Mouse (Mus musculus) adrenal gland, postnatal 10 days (tissue): ENCODE measurements around the gene Clec4f. TPM values are rescaled to one million over a fixed set of nuclear protein-coding genes. Genes with fewer than 3 reads are reported as not detected.
A peak's percentile ranks its signal among the peaks of the same experiment; 100 is the strongest.

Source experiments
- DNase-seq: peaks from one replicate; pipeline ENCODE4 v3.0.0; 2021; ENCODE audit warnings: mixed read lengths
- total RNA-seq, 2 experiments: library from RNA; stranded (reverse); gene quantifications; 2 replicates each; pipeline ENCODE4 v1.2.3; 2021

Clec4f gene
- total RNA-seq, 2 experiments from 2014 or later = 6.5 to 17.5 TPM

GRCm38 (mm10) chr6:83634106-83634505 is 21.9 kb downstream of the Clec4f start:
- DNase-seq = peak; percentile 7

GRCm38 (mm10) chr6:83631815-83632214 is 24.2 kb downstream of the Clec4f start:
- DNase-seq = no peak

GRCm38 (mm10) chr6:83626781-83627180 is 29.2 kb downstream of the Clec4f start:
- DNase-seq = no peak

DNA sequence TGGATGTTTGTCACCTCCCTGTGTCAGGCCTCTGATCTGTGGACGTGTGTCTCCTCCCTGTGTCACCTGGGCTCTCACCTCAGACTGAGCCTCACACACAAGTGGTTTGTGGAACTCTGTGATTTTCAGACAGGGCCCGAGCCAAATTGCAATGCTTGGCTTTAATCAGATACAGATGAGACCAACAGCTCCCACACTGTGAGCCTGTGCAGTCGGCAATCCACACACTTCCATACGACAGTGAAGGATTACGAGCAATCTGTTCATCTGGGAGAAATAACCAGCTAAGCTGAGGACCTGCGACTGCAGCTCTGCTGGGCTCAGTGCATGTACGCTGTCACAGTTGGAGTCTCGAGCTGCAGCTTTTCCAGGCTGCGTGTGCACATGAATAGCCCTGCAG is 36.0 kb downstream of the Clec4f start:
- DNase-seq = no peak

- no peak for DNase-seq
Observed at GRCm38 (mm10) chr6:83617581-83618335, 38.2 kb downstream of the Clec4f start.

DNA sequence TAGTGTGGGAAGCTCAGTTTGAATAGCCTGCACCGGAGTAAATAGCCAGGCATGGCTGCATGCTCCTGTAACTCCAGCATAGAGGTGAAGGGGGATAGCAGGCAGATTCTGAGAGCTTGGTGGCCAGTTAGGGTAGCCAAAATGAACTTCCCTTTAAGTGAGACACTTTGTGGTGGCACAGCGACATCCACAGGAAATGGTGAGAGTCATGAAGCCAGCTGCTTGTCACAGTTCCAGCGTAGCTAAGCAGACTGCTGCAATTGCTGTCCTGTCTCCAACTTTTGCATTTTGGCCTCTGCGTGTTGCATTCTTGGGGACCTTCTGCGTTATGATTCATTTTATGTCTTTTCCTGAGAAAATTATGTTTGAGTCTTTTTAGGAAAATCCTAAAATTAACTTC is 39.5 kb downstream of the Clec4f start:
- peak; percentile 79 for DNase-seq

- DNase-seq = no peak
Observed at GRCm38 (mm10) chr6:83614469-83614868, 41.5 kb downstream of the Clec4f start.

DNA sequence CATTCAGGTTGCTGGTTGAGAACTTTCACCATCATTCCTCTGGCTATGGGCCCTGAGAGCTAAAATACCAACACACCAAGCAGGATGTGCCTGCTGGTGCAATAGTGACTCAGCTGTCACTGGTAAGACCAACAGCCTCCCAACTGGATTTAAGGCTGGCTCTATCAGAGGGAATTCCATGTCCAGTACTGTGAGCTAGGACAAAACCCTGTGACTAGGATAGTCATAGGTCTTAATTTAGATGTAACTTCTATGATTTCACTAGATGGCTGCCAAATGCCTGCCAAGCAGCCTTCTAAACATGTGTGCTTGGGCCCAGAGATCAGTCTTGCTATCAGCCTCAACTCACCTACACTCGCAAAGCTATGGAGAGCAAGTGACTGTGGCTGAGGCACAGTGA is 43.0 kb downstream of the Clec4f start:
- DNase-seq = no peak

- no peak for DNase-seq
Observed at GRCm38 (mm10) chr6:83599636-83600174, 56.3 kb downstream of the Clec4f start.

- no peak for DNase-seq
Observed at GRCm38 (mm10) chr6:83599060-83599550, 56.9 kb downstream of the Clec4f start.

DNA sequence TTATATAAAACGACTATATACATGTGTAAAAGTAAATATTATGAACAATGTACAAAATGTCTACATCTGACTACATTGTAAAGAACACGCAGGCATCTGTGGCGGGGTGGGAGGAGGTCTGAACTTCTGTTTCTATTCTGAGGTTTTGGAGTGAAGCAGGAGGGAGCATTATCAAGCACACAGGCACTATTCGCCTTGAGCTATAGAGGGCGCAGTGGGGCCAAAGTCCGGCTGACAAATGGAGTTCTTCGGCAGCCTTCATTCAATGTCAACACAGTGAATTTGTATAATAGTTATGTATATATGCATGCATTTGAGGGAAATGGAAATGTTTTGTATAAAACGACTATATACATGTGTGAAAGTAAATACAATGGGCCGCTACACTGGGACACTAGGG is 57.3 kb downstream of the Clec4f start:
- peak; percentile 61 for DNase-seq

- DNase-seq = no peak
Observed at GRCm38 (mm10) chr6:83597988-83598387, 58.0 kb downstream of the Clec4f start.

DNA sequence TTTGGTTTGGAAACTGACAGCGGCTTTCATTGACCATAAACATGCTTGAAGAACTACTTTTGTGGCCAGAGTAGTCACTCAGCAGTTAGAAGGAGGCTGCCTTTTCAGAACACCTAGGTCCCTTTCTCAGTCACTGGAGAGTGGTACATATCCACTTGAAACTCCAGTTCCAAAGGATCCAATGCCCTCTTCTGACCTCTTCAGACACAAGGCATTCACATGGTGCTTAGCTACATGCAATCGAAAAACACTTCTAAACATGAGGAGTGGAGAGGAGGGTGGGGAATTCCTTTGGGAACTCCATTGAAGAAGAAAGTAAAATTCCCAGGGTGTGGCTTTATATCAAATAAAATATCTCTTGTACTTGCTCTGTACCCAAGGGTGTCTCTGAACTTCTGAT is 61.0 kb downstream of the Clec4f start:
- DNase-seq = no peak

Other genes starting within 250 kb of the Clec4f start
- gene Tet3, start 197.1 kb downstream of the Clec4f start, total RNA-seq = 10 to 100 TPM; 57.4 to 64.4 TPM
- gene Dguok, start 149.2 kb downstream of the Clec4f start, total RNA-seq = 10 to 100 TPM; 38.0 to 50.0 TPM
- 1 to 10 TPM; 3.2 to 5.6 TPM for gene Actg2, start 119.9 kb downstream of the Clec4f start, total RNA-seq
- gene Stambp, start 83.5 kb downstream of the Clec4f start, total RNA-seq = 10 to 100 TPM; 18.3 to 23.4 TPM
- gene Cd207, start 21.7 kb upstream of the Clec4f start, total RNA-seq = under 1 TPM; 0.39 to 0.45 TPM
- gene Vax2, start 55.1 kb upstream of the Clec4f start, total RNA-seq = not detected
- not detected for gene Atp6v1b1, start 86.8 kb upstream of the Clec4f start, total RNA-seq
- under 1 TPM in 1 of 2 experiments, not detected in 1; 0.15 TPM for gene Ankrd53, start 106.5 kb upstream of the Clec4f start, total RNA-seq
- 10 to 100 TPM; 89.1 to 93.1 TPM for gene Tex261, start 119.6 kb upstream of the Clec4f start, total RNA-seq
- gene Nagk, start 138.8 kb upstream of the Clec4f start, total RNA-seq = 10 to 100 TPM; 38.8 to 42.8 TPM
- 10 to 100 TPM; 24.8 to 25.4 TPM for gene Paip2b, start 175.6 kb upstream of the Clec4f start, total RNA-seq
- 10 to 100 TPM; 69.6 to 82.5 TPM for gene Zfp638, start 210.9 kb upstream of the Clec4f start, total RNA-seq